Mouse (Mus musculus) C2C12 (cell line): Measurements from ENCODE around the gene Nosip. TPM values are rescaled to one million over a fixed set of nuclear protein-coding genes. Genes with fewer than 3 reads are reported as not detected.

Experiments
- H3K27me3 ChIP-seq: one replicate; pipeline ENCODE4 v1.6.1; 2011; ENCODE audit not compliant: control insufficient read depth, insufficient read depth, insufficient read length
- H3K36me3 ChIP-seq: one replicate; pipeline ENCODE4 v1.6.1; 2011; ENCODE audit not compliant: control insufficient read depth, insufficient read depth
- H3K4me3 ChIP-seq: one replicate; pipeline ENCODE4 v1.5.1; 2011; ENCODE audit warnings: mild to moderate bottlenecking, control low read depth; ENCODE audit not compliant: poor library complexity, insufficient read depth, severe bottlenecking
- H3K79me2 ChIP-seq: one replicate; pipeline ENCODE4 v1.6.1; 2011; ENCODE audit not compliant: control insufficient read depth, insufficient read depth
- H3K79me3 ChIP-seq: one replicate; pipeline ENCODE4 v1.6.1; 2011; ENCODE audit warnings: low read depth, control low read depth
- H3ac ChIP-seq: one replicate; pipeline ENCODE3; 2011; ENCODE audit warnings: low read depth; ENCODE audit not compliant: control insufficient read depth, insufficient read length
- CEBPB ChIP-seq: IDR thresholded peaks from one replicate; pipeline ENCODE4 v1.6.1; 2011; ENCODE audit warnings: low read depth, mild to moderate bottlenecking, control low read depth, moderate library complexity
- CTCF ChIP-seq: IDR thresholded peaks from one replicate; pipeline ENCODE4 v1.5.1; 2011; ENCODE audit not compliant: control insufficient read depth, insufficient read depth, insufficient read length
- FOSL1 ChIP-seq: IDR thresholded peaks from one replicate; pipeline ENCODE4 v1.8.0; 2011; ENCODE audit warnings: mild to moderate bottlenecking, low read length; ENCODE audit not compliant: poor library complexity, insufficient read depth, severe bottlenecking
- MAX ChIP-seq: IDR thresholded peaks from one replicate; pipeline ENCODE4 v1.6.1; 2011; ENCODE audit warnings: mild to moderate bottlenecking, control low read depth
- MYOD1 ChIP-seq: IDR thresholded peaks from one replicate; pipeline ENCODE4 v1.6.1; 2011; ENCODE audit warnings: low read depth; ENCODE audit not compliant: control insufficient read depth, insufficient read length
- MYOG ChIP-seq: IDR thresholded peaks from one replicate; pipeline ENCODE4 v1.6.1; 2011; ENCODE audit not compliant: control insufficient read depth, insufficient read length; ENCODE audit errors: extremely low read depth
- USF1 ChIP-seq: IDR thresholded peaks from one replicate; pipeline ENCODE4 v1.6.1; 2011; ENCODE audit warnings: low read depth, mild to moderate bottlenecking, control low read depth, moderate library complexity
- polyA plus RNA-seq: library from polyadenylated mRNA; unstranded; fragments of >200 nt; fragmentation: generic; extraction: Trizol; gene quantifications from one replicate; pipeline ENCODE4 v1.2.1, GENCODE M21; 2012; ENCODE audit warnings: missing spikeins

The Nosip gene
- polyA plus RNA-seq, 1 experiment, result 66.6 TPM

GRCm38 (mm10) chr7:45048001-45048890 is 14.0 kb upstream of the Nosip start:
- Histone ChIP-seq H3K36me3 (peaks cover 44% of the 10 kb centered on the region), H3K4me3 (no peak overlapping the region), H3K27me3 (no peaks in the 10 kb centered on the region), H3ac (no peak overlapping the region), H3K79me3 (peaks cover 21% of the 10 kb centered on the region), H3K79me2 (peaks cover 47% of the 10 kb centered on the region)
- no peak for TF ChIP-seq CTCF
- TF ChIP-seq MYOG, result no peak
- TF ChIP-seq MAX, result no peak

DNA sequence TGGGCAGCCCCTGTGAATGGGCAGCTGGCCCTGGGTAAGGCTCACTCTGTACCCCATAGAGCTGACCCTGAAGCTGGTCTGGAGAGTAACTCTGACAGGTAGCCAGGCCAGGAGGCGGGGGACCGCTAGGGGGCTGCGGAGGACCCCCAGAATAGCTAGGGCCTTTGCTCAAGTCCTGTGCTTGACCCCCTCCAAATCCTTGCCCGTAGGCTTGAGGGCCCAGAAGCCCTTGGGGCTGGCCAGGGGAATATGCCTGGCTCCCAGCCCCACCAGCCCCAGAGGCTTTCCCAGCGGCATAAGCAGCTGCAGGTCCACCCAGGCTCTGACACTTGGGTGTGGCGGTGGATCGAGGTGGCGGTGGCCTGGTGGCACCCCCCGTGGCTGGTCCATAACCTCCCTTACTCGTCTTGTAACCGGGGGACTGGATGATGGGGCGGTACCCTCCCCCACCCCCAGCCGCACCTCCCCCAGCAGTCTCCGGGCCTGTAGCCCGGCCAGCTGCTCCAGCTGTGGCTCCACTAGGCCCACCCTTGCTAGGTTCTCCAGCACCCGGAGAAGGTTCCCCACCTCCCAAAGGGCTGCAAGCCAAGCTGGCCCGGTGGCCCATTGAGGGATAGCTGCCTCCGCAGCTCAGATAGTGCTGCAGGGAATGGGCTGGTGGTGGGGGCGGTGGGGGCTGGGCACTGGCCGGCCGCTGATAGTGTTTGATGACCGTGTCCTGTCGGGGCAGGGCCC is 13.1 kb upstream of the Nosip start:
- TF ChIP-seq MAX (no peak), CTCF (no peak), MYOG (no peak)
- Histone ChIP-seq H3K27me3 (no peaks in the 10 kb centered on the region), H3ac (no peak overlapping the region), H3K79me2 (peaks cover 47% of the 10 kb centered on the region), H3K36me3 (peaks cover 40% of the 10 kb centered on the region), H3K79me3 (peaks cover 21% of the 10 kb centered on the region), H3K4me3 (no peak overlapping the region)

- Histone ChIP-seq H3K4me3 (peak overlapping the region; percentile 60), H3K36me3 (peaks cover 28% of the 10 kb centered on the region), H3ac (peak overlapping the region; percentile 92), H3K79me3 (peaks cover 21% of the 10 kb centered on the region), H3K79me2 (peaks cover 47% of the 10 kb centered on the region), H3K27me3 (no peaks in the 10 kb centered on the region)
- TF ChIP-seq CTCF (no peak), MYOD1 (no peak), MYOG (no peak), USF1 (no peak), CEBPB (no peak), FOSL1 (no peak), MAX (no peak)
These were observed 11.2 kb upstream of the Nosip start for GRCm38 (mm10) chr7:45050945-45051600.

GRCm38 (mm10) chr7:45051601-45051974 is 10.6 kb upstream of the Nosip start:
- TF ChIP-seq MAX (no peak), MYOG (no peak), CTCF (no peak), FOSL1 (no peak), MYOD1 (no peak), CEBPB (no peak), USF1 (no peak)
- H3K27me3 ChIP-seq, result no peaks in the 10 kb centered on the region
- peak overlapping the region; percentile 60 for H3K4me3 ChIP-seq
- peak overlapping the region; percentile 92 for H3ac ChIP-seq
- H3K36me3 ChIP-seq, result peaks cover 23% of the 10 kb centered on the region
- H3K79me3 ChIP-seq, result peaks cover 18% of the 10 kb centered on the region
- peaks cover 47% of the 10 kb centered on the region for H3K79me2 ChIP-seq

DNA sequence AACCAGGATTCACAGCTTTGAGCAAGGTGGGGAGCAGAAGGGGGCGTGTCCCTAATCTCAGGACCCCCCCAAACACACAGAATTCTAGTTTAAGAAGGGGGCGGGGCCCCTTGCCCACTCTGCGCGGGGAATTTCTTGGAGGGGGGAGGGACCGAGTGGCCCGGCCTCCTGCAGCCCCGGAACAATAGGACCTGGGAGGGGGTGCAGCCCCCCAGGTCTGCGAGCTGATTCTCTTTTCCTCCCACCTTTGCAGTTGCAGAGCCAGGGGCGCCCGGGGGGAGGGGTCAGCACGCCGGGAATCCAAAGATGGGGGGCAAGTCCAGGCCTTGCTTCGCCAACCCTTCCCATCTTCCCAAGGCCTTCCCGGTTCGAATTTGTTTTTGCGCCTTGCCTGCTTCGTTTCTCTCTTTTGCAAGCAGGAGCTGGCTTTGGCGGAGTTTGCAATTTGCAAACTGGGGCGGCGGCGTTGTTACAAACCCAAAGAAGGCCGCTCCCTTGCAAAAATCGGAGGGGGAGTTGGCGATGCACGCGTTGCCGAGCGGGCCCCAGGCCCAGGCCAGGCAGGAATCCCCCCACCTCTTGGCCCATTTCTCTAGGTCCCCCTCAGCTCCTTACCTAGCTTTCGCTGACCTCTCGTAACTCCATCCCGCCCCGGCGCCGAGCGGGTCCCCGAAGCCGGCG is 9.9 kb upstream of the Nosip start:
- no peak for TF ChIP-seq MYOD1
- no peak for TF ChIP-seq CEBPB
- H3K27me3 ChIP-seq, result no peaks in the 10 kb centered on the region
- peak overlapping the region; percentile 60 for H3K4me3 ChIP-seq
- peak overlapping the region; percentile 92 for H3ac ChIP-seq
- peaks cover 18% of the 10 kb centered on the region for H3K36me3 ChIP-seq
- H3K79me3 ChIP-seq, result peaks cover 18% of the 10 kb centered on the region
- H3K79me2 ChIP-seq, result peaks cover 47% of the 10 kb centered on the region
